Mouse (Mus musculus): ENCODE measurements at regions not wholly inside any gene's neighbourhood (a gene's known extent, or its start where the extent isn't known, plus 50 kb on each side); places are given as distances from the start of the nearest gene placed in this dataset.

- no peak for DNase-seq
- intact Hi-C loops (cut with DNase I; ENCODE audit: low total_unique reads) = no loop called here
Measured at GRCm38 (mm10) chr15:85672376-85672775, 62.4 kb upstream of the Ppara start.

DNA sequence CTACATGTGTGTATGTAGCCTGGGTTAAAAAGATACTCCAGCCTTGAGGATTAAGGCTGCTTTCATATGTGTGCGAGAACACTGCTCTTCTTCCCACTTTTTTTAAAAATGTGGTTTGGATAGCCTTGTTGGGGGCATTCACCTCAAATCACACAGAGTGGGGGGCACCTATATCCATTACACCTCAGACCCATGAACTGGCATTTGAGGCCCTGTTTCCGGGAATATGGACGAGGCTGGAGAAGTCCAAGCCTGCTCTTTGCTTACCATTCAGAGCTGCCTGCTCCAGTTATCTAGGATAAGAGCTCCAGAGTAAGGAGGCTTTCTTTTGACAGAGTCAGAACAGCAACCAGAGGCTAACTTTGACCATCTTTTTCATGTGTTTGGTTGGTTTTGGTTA lies 61.9 kb upstream of the Ppara start:
- intact Hi-C loops (cut with DNase I; ENCODE audit: low total_unique reads) = no loop called here

GRCm38 (mm10) chr15:85673506-85673905 lies 61.3 kb upstream of the Ppara start:
- intact Hi-C loops (cut with DNase I; ENCODE audit: low total_unique reads) = no loop called here
- no peak for DNase-seq

More for the DNA sequence above, 61.9 kb upstream of the Ppara start:
- no peak for DNase-seq

DNA sequence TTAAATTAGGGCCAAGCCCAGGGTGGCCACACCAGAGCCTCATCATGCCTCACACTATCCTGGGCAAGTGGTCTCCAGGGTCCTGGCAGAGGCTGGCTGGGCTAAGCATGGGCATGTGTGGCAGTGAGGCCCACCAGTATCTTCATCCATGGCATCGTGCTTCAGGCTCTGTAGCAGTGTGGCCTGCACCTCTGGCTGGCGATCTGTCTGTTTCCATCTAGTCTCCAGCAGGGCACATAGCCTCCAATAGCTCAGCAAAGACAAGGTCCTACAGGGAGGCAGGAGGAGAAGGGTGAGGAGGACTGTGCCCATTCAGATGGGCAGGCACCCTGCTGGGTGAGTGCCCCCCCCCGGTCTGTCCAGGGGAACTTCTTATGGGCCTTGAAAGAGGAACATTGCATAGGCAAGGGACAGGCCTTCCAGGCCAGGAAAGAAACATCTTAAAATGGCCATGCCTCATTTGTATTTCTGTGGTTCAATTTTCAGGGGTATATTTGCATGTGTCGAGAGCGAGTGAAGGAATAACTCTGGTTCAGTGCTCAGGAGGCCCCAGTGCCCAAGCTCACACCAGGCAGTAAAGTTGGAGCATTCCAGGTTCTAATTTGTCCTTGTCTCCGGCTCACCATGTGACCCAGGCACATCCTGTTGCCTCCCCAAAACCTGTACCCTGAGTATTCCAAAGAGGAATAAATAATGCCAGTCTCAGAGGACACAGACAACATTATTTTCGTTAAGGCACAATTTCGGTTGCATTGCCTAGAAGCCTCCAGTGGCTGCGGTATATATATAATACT lies 60.4 kb upstream of the Ppara start:
- DNase-seq = no peak
- intact Hi-C loops (cut with DNase I; ENCODE audit: low total_unique reads) = no loop called here

DNA sequence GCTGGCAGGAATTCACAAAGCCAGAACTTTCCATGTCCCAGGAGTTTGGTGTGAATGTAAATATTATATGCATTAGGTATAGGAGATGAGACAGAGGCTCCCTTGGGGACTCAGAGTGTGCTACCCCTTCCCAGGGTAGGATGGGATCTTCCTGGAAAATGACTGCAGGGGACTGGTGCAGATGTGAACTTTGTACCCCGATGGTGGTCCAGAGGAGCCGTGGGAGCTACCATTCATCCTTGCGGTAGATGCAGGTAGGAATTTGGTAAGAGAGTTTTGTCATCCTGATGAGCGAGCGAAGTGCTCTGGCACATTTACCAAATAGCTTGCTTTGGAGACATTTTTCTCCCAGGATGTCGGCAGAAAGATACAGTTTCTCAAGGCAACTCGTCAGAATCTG lies 59.7 kb upstream of the Ppara start:
- intact Hi-C loops (cut with DNase I; ENCODE audit: low total_unique reads) = no loop called here
- DNase-seq = peak; percentile 1

DNA sequence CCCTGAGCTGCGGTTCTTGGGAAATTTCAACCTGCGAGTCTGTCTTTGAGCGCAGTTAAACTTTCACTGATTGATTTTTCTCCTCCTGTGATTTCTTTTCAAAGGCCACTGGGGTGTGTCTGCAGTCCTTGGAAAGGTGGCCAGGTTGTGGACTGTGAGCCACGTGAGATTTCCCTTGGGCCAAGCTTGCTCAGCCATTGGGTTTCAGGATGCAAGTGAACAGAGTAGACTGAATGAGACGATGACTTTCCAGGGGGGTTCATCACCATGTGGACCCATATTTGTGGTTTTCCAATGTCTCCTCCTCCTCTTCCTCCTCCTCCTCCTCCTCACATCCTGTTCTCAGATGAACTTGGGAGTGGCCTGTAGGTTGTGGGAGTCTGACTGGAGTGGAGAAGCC lies 59.0 kb upstream of the Ppara start:
- intact Hi-C loops (cut with DNase I; ENCODE audit: low total_unique reads) = loop anchor here (2.0 kb wide), 1 partner anchor 33 kb away; no protein-coding TSS in a partner anchor
- peak; percentile 5 for DNase-seq

DNA sequence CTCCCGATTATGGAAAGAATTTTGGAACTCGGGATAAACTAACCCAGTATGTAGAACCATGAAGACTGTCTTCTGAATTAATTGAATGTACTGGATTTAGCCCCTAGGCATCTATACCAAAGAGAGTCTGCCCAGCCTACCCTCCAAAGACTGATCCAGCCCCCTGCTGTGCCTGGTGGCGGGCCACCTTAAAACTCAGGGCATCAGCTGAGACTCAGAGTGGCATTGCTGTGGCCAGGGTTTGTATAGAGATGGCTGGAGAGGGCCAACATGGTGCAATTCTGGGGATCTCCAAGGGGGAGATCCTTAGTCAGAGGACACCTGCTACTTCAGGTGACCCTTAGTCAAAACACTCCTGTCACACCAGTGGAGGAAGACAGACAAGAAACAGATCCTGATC lies 58.6 kb upstream of the Ppara start:
- DNase-seq = peak; percentile 2
- intact Hi-C loops (cut with DNase I; ENCODE audit: low total_unique reads) = loop anchor here (2.0 kb wide), 1 partner anchor 33 kb away; no protein-coding TSS in a partner anchor

DNA sequence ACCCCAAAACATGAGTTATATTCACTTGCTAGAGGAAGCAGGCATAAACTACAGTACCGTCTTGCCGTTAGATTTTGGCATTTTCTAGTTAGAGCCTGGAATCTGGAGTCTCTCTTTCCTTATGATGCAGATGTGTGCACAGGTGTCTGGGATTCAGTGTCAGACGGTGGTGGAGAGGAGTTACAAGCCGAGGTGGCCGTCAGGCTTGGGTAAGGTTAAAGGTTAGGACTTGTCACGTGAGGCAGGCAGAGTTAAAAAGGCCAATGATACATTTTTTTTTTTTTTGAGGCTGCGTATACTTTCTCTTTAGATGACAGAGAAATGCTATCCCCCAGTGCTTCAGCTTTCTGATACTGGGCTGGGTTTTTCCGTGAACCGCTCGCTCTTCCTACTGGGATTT lies 57.9 kb upstream of the Ppara start:
- intact Hi-C loops (cut with DNase I; ENCODE audit: low total_unique reads) = loop anchor here (2.0 kb wide), 1 partner anchor 32 kb away; no protein-coding TSS in a partner anchor
- DNase-seq = peak; percentile 1

- DNase-seq = peak; percentile 5
- intact Hi-C loops (cut with DNase I; ENCODE audit: low total_unique reads) = loop anchor here (2.0 kb wide), 1 partner anchor 31 kb away; no protein-coding TSS in a partner anchor
Measured at GRCm38 (mm10) chr15:85677381-85677780, 57.4 kb upstream of the Ppara start.

DNA sequence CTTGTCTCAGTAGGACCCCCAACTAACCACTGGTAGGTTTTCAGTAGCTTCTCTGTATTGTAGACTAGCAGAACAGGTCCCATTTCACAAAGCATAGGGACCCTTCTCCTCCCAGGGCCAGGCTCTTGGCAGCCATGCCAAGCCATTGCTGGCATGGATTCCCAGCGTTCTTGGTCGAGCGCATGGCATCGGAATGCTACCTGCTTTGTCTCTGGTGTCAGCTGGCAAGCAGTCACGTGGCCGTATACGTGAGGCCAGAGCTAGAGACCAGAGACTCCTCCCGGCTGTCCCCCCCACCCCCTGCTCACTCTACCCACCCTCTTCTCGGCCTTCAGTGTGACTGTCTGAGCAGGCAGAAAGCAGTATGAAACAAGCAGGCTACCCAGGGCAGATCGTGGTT lies 56.9 kb upstream of the Ppara start:
- peak; percentile 38 for DNase-seq
- intact Hi-C loops (cut with DNase I; ENCODE audit: low total_unique reads) = loop anchor here (2.0 kb wide), 1 partner anchor 31 kb away; no protein-coding TSS in a partner anchor

DNA sequence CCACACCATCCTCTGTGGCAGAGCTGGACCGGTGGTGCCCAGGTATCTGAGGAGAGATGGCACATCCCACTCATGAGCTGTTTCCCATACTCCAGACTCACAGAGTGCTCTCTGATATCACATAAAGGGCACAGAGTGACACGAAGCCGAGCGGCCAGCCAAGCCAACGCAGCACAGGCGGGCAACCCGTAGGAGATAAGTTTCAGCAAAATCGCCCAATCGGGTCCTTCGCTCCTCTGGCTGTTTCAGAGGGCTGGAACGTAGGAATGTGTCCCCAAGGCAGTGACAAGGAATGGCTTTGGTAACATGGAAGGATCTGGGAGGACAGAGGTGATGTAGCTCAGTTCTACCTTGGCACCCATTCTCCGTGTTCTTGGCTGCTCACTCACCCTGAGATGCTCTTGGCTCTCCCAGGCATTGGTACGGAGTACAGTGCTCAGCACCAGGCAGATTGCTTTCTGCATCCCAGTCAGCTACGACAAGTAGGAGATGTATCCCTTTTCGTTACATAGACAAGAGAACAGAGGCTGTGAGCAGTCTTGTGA lies 56.4 kb upstream of the Ppara start:
- intact Hi-C loops (cut with DNase I; ENCODE audit: low total_unique reads) = no loop called here
- peak; percentile 8 for DNase-seq

- intact Hi-C loops (cut with DNase I; ENCODE audit: low total_unique reads) = no loop called here
- peak; percentile 63 for DNase-seq
Measured at GRCm38 (mm10) chr15:85678981-85679708, 55.6 kb upstream of the Ppara start.

GRCm38 (mm10) chr15:85679864-85680428 lies 54.8 kb upstream of the Ppara start:
- intact Hi-C loops (cut with DNase I; ENCODE audit: low total_unique reads) = no loop called here
- DNase-seq = peak; percentile 7

DNA sequence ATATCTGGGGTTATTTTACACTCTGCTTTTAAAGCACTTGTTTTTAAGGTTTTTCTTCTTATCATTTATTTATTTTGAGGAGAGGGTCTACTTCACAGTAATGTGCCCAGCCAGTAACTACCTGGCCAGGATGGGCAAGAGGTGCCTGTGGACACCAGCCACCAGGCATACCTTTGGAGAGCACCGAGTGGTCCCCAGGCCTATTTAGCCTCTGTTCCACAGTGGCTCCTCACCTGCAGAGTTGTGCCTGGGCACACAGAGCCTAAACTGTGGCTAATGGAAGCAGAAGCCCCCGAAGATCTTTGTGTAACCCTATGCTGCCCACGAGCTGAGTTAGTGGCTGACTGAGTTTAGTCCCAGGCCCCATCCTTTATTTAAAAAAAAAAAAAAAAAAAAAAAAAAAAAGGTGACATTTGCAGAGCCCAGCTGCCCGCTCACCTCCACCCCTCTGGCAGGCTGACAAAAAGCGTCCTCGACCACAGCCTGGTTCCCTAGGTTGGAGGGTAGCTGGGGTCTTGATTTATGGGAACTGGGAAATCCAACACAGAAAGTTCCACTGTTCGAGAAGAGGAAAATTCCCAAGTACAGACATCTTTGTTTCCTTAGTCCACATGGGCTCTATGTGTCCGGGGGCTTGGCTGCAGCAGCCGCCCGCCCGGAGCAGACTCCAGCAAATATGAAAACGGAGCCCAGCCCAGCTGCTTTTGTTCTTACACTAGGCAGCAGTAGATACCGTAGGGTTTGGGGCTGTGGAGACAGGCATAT lies 54.1 kb upstream of the Ppara start:
- intact Hi-C loops (cut with DNase I; ENCODE audit: low total_unique reads) = no loop called here

DNA sequence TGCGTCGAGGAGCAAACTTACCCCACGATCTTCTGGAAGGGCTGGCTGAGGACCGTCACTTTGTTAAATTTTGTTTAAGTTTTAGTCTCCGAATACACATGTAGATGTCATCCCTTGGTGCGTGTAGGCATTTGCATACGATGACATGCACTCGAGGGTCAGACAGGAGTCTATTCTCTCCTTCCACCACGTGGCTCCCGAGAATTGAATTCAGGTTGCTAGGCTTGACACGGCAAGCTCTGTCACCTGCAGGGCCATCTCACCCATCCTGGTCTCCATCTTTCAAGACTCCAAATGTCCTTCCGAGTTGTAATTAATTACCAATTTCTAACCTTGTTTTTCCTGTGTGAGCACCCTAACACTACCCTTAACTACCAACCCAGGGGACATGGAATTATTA lies 52.7 kb upstream of the Ppara start:
- intact Hi-C loops (cut with DNase I; ENCODE audit: low total_unique reads) = no loop called here
- DNase-seq = peak; percentile 1

More for the DNA sequence above, 54.1 kb upstream of the Ppara start:
- peak; percentile 53 for DNase-seq

DNA sequence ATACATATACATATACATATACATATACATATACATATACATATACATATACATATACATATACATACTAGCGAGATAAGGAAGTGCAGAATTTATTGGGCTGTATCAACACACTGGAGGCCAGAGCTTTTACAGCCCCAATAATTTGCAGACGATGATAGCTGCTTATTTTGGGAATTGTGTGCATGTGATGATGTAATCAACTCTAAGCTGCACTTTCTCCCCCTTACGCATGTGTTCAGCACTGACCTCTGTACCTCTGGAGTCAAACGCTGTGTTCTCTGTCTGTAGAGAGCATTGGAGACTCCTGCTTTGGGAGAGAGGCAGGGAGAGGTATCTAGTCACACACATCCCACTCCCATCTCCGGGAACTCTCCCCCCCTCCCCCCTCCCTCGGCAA lies 52.0 kb upstream of the Ppara start:
- intact Hi-C loops (cut with DNase I; ENCODE audit: low total_unique reads) = no loop called here

GRCm38 (mm10) chr15:85683271-85683670 lies 51.5 kb upstream of the Ppara start:
- DNase-seq = peak; percentile 3
- intact Hi-C loops (cut with DNase I; ENCODE audit: low total_unique reads) = no loop called here

More for the DNA sequence above, 52.0 kb upstream of the Ppara start:
- peak; percentile 1 for DNase-seq

- no peak for DNase-seq
- intact Hi-C loops (cut with DNase I; ENCODE audit: low total_unique reads) = no loop called here
Measured at GRCm38 (mm10) chr15:85683716-85684115, 51.1 kb upstream of the Ppara start.

- intact Hi-C loops (cut with DNase I; ENCODE audit: low total_unique reads) = no loop called here
- DNase-seq = peak; percentile 60
Measured at GRCm38 (mm10) chr15:85684164-85684708, 50.5 kb upstream of the Ppara start.
